Mouse (Mus musculus) adrenal gland, postnatal 4 days (tissue): ENCODE results near the gene Slc13a2. TPM values are rescaled to one million over a fixed set of nuclear protein-coding genes. Genes with fewer than 3 reads are reported as not detected.

Source experiments
- DNase-seq, 2 experiments: peaks; one replicate each; pipeline ENCODE4 v3.0.0; 2021 to 2022; ENCODE audit warnings: low spot score in 2 of 2, mixed read lengths in 2 of 2
- total RNA-seq, 2 experiments: library from RNA; stranded (reverse); gene quantifications; 2 replicates each; pipeline ENCODE4 v1.2.3; 2021

Slc13a2 gene
- total RNA-seq, 2 experiments from 2014 or later: 0.11 to 1.8 TPM

DNA sequence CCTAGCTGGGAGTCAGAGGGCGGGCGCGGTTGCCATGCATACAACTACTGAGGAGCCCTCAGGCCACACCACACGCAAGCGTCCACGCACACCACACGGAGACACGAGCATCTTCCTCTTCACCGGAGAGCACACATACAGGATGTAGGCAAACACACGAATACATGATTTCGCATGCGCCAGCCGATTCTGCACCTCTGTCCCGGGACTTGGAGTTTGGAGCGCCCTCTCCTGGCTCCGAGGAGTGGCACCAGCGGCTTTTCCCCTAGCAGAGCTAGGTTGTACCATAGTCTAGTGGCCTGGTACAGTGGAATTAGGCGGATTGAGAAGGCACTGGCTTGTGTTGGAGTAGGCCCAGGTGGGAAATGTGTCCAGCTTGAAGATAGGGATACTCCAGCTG, 24.6 kb downstream of the Slc13a2 start:
- DNase-seq: peak; percentile 46 to 54

DNA sequence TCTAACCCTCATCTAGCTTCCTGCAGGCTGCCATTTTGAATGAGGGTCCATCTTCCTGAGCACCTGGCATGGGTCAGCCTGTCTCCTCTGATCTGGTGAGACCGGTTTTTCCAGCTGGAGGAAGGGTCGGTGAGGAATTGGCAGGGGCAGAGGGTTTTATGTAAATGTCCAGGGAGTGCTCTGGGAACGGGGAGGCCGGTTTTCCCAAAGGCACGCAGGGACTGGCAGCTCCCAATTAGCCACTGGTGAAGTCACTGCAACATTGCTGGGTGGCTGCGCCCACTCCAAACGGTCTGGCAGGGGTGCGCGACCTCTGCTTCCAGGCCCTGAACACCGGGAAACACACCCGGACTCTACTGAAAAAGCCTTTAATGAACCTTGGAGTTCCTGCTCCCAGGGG, 25.1 kb downstream of the Slc13a2 start:
- DNase-seq: no peak

DNA sequence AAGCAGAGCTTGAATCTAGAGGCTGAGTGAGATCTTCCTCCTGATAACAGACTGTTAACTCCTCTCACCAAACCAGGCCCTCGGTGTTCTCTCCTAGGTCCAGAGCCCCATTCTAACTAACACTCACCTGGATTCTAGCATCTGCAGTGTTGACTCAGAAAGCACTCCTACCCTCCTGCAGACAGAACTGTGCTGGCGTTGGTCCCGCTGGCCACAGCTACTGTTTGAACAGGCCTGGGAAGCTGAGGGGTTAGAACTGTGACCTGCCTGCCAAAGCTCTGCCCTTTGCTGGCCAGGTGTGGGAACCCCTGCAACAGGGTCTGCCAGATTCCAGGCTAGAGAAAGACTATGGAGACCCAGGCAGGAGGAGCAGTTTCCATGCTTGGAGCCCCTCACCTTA, 29.3 kb downstream of the Slc13a2 start:
- DNase-seq: no peak

DNA sequence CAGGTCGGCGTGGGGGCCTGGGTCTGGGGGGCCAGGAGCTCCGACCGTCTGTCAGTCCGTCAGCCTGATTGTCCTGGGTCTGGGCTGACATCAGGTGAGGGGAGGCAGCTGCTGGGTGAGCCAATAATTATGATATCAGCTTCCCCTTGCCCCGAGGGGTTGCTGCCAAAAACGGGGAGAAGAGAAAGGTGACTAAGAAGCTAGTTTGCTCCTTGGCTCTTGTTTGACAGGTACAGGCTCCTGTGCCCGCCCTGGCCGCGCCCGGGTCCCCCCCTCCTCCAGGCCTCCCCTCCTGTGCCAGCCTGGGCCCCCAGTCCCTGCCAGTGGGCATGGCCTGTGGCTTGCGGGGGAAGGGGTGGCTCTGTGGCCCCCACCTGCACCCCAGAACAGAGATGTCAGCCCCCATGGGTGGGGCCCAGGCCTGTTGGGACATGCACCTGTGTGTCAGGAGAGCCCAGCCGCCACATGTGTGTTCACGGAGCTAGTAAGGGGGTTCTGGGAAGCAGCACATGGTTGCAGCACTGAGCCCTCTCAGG, 35.4 kb downstream of the Slc13a2 start, which contains the start of gene Foxn1:
Gene Foxn1, minus strand, starts transcription at position 51 of the 536 bp plus-strand sequence.
- DNase-seq: no peak

DNA sequence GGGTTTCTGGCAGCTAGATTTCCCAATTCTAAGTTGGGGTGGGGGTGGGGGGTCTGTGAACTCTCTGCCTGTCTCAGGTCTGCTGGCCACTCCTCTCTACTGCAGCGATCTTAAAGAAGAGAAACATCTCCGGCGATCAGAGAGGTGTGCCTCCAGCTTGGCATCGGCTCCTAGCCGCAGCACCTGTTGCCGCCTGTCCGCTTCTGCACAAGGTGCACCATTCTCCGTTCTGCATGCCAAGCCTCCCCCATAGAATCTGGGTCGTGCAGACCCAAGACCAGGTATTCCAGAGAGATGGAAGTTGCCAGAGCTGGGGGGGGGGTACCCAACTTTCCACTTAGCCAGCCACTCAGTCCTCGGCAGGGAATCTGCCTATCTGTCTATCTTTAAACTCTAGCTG, 36.2 kb downstream of the Slc13a2 start:
- no peak for DNase-seq

DNA sequence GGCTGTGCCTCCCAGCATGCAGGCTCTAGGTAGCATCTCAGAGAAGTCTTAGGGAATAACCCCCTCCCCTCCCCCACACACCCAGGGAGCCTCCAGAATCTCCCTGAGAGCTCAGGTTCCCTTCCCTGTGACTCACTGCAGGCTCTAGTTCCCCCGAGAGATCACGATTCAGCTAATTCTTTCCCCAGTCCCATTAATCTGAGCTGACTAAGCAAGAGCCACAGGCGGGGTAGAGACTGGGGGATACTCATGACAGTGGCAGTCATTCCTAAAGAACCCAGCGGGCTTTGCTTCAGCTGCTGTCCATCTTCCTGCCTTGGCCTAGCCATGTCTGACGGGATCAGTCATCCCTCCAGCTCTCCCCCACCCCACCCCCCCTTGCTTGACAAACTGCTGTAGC, 39.3 kb downstream of the Slc13a2 start:
- DNase-seq: no peak

DNA sequence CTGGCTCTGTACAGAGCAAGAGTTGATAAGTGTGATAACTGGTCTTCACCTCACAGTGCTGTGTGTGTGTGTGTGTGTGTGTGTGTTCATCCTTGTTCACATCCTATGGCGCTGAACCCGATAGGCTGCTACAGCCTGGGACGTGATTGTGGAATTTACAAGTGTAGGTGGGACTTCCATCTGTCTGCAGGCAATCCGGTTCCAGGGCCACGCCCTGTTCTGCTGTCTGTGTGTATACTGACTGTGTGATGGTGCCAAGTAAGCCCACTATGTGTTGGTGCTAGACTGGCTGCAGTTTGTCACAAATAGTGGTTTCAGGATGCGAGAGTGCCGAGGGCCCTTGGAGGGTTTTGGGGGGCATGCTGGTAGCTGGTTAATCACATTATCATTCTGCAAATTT, 39.7 kb downstream of the Slc13a2 start:
- no peak for DNase-seq

DNA sequence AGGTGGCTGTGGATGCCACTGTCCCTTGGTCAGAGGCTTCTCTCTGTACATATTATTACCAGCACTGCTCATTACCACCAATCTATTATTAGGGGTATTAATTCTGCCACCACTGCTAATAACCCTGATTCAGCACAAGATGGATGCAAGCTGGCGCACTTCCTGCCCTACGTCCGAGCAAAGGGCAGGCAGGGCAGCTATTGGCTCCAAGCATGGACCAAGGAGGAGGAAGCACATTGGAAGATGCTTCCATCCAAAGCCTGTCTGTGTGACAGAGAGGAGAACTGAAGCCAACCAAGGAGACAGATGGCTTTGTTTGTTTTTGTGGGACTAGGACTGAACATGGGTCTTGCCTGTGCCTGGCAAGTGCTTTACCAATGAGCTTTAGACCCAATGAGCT, 41.0 kb downstream of the Slc13a2 start:
- DNase-seq: no peak

DNA sequence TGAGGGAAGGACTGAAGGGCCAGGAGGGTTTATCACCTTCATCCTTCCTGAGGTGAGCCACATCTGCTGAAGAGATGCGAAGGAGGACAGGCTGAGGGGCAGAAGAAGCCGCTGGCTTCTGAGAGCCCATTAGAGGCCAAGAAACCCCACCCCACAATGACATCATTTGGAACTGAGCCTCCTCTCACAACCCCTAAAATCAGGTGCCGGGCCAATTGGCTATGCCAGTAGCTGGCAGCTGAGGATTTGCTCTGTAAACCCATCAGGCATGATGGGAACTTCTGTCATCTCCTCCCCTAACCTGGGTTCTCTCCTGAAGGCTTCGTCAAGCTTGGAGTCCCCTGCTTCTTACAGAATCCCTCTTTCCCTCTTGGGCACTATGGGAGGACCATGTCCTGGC, 41.7 kb downstream of the Slc13a2 start:
- no peak for DNase-seq

DNA sequence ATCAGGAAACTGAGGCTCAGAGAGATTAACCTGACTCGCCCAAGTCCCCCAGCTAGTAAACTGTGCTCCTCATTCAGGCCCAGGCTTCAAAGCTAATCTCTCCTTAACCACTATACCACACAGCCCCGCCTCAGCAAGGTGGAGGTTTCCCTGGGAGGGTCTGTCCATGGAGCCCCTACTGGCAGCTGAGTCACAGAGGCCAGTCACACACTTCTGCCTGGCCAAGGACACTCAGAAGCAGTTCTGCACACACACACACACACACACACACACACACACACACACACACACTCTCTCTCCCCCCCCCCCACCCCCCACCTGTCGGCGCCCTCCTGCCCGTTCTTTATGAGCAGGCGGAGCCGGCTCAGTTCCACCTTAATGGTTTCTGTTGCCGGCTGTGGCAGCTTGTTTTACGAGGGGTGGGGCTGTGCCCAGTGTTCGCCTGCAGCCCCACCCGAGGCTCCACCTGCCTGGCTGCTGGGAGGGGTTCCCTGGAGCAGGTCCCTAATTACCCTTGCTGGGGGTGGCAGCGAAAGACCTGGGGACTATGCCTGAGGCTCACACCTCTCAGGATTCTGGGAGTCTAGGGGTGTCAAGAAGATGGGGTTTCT, 44.4 kb downstream of the Slc13a2 start:
- no peak for DNase-seq

DNA sequence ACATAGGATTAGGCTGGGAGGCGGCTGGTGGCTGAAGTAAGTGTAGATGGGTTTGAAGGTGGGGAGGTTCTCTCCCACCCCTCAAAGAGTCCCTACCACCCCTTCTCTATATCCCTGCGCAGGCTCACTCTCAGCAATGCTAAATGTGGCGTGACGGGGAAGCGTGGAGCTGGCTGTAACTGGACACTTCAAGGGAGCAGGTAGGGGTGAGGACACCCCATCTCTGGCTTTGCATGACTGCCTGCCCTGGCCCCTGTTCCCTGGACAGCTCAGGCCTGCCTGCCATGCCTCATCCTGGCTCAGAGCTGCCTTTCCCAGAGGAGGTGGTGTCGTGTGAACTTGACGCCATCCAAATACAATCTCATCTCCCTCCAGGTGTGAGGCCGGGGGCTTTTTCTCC, 47.9 kb downstream of the Slc13a2 start:
- no peak for DNase-seq

DNA sequence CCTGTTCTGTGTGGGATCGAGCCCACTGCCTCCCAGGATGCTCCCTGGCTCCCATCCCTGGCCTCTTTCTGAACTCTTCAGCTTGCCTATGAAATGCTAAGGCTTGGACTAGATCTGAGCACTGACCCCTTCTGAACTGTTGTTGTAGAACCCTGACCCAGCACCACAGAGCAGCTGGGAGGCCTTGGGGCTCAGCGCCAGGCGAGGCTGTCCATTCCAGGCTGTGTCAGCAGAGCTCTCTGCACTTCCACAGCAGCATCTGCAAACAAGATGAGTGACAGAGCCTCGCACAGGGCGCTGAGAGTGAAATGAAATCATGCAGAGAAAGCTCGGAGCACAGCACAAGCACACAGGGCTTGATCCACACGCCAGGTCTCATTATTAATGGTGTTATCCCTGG, 49.4 kb downstream of the Slc13a2 start:
- peak in 1 of 2 experiments; percentile 43 for DNase-seq

DNA sequence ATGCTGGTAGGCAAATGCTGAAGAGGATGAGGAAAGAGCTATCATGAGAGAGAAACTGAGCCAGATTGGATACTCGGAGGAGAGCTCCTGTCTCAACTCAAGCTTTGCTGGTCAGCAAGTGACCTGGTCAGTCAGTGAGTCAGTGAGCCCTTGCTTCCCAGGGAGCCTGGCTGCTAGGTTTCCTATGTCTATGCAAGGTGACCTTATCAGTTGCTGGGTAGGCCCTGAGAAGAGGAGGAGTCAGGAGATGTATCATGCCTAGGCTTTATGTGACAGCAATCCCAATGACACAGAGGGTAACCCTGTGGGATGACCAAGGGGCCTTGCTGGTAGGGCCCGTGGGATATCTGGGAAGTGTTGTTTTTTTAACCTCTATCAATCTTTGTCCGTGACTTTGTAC, 49.9 kb downstream of the Slc13a2 start:
- DNase-seq: no peak

DNA sequence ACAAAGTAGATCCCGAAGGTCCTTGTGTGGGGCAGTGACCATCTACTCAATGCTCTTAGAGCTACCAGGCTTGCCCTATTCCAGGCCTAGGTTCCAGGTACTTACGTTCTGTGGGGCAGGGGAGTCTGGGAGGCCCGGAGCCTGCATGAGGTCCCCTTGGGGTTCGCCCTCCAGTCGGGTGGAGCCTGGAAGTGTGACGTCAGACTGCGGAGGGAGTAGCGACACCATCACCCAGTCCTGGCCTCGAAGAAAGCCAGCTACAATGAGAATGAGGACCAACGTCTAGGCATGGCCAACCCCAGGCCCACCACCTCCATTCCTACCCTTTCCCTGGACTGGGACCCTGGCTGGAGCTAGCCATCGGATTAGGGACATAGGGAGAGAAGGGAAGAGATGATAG, 50.3 kb downstream of the Slc13a2 start:
- DNase-seq: no peak

DNA sequence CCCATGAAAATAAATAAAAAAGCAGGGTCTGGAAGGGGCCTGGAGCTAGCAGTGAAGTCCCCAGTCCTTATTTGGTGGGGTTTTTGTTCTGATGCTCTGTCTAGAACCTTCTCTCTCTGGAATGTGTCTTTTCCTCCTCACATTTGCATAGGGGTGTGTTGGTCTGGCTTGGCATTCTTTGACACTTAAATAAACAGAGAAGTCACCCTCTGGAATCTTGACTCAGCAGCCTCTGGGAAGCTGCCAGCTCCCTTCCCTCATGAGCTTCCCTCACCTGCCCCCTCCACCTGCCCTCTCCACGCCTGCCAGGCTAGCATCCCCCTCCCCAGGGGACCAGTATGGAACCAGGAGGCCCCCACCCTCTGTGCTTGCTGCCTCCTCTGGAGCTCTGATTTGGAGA, 51.6 kb downstream of the Slc13a2 start:
- DNase-seq: no peak

DNA sequence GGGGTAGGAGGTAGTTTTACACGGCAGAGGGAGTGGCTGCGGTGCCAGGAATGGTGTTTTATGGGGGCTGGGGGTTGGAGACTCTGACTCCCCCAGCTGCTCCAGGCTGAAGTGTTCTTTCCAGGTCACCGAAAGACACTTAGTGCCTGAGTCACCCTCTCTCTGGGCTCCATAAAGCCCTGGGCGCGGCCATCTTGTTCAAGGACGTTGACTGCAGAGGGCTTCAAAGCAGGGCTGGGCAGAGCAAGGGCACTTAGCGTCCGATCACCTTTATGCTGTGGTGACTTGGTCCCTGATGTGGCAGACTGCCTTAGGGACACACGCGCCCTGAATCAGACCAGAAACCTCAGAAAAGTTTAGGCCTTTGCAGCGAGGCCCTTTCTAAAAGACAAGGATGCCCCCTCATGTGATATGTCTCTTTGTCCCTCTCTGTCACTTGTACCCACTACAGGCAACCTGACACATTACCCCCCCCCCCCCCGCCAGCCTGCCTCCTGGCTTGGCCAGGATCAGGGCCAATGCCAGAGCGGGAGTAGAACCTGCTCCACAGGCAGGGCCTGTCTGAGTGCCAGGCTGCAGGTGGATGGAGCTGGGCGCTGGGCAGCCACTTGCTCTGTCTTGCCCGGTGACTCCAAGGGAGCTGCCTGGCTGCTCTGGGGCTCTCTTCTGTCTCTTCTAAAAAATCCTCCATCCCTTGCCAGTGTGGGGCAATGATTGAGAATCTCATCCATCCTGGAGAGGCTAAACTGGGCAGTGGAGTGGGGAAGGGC, 54.4 kb downstream of the Slc13a2 start:
- no peak for DNase-seq

DNA sequence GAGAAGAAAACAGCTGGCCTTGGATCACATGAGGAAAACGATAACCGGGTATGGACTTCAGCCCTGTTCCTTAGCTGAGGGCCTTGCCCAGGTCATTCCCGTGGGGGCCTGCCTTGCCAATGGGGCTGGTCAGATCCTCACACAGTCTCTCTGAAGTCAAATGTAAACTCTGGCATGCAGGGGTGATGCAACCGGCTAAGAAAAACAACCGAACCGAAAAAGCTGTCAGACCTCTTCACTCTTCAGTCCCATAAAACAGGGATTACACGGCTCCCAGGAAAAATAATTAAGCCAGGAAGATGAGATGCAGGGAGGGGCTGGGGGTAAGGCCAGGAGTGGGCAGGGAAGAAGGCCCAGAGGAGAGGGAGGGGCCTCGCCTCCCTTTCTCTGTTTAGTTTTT, 57.9 kb downstream of the Slc13a2 start:
- DNase-seq: no peak

DNA sequence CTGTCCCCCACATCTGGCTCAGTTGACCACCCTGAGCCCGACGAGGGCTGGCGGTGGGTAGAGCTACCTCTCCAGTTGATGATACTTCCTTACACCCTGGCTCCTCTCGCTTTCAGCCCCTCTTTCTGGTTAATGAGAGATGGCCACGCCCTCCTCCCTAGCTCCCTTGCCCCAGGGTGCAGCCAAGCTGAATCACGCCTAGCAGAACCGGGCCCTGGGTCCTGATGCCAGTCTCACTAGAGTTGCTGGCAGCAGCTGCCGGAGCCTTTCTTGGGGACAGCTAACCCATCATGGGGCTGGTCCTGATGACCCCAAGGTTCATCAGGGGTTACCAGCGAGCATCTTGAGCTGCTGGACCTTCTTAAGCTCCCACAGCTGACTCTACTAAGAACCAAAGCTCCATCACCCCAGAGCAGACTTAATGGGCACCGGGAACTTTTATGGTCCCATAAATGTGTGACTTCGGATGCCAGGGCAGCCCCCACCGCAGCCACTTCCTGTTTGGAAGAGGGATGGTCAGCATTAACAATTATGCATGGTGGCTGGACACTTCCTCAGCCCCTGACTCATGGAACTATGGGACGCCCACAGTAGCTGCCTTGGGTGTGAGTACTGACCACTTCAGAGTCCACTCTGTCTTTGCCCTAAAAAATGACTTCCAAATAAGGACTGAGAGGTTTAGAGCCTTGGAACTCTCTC, 58.6 kb downstream of the Slc13a2 start:
- DNase-seq: no peak

DNA sequence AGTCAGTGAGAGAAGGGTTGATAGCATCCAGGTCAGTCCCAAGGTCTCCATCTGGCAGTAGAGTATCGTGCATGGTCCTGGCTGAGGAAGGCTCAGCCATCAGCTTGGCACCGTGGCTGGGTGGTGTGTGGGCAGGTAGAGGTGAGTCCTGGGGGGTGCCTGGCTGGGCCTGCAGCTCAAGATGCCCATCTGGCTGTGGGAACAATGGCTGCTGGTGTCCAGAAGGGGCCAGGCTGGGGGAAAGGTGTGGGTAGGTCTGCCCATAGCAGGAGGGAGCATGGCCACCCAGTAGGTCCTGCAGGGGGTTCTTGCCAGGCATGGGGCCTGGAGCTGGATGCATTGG, 61.3 kb downstream of the Slc13a2 start:
- no peak for DNase-seq

DNA sequence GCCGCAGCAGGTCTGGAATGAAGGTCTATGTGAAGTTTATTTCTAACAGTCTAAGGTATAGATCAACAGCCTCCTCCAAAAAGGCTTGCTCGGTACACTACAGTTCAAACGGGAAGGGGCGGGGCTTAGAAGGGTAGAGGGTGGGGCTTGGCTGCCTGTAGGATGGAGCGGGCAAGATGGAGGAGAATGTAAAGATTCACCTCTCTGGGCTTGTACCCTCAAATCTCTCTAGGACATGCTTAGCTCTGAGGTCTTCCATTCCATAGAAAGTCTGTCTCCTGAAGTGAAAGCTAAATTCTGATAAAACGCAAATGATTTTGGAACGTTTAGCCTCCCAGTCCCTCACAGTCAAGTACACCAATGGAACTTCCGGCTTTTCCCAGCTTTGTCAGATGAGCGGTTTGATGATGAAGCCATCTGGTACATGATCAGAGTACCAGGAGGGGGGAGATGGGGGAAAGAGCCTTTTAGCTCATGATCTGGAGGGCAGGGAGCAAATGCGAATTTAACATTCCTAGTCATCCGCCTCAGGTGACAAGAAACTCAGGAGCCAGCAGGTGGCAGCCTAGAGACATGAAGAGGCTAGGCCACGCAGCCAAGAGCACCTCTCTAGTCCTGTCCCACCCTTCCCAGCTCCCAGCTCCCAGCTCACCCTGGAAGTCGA, 61.8 kb downstream of the Slc13a2 start:
- DNase-seq: no peak

DNA sequence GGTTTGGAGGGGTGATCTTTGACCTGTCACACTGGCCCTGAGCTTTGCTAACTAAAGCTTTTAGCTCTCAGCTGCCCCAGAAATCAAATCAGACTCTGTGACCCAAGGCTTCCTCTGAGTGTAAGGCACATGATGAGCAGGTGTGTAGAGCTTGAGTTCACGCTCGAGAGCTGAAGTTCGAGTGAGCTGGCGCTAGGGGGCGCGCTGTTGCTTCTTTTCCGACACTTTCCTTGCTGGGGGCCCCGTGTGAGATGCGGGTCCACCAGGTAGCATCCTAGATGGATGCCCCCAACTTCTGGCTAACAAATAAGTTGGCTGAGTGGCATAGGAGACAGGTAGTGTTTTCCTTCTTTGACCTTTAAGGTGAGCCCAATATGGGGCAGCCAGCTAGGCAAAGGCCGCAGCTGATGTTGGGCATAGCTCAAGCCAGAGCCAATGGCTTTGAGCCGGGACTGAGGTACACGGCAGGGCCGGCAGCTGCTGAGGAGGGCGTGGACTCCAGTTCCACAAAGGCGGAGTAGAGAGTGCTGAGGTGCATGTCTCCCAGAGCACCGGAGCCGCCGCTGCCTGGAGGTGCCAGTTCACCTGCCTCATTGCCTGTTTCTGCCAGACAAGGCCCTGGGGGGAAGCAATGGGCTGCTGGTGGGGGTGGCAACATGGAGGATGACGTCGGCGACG, 63.5 kb downstream of the Slc13a2 start:
- no peak for DNase-seq
